Mouse (Mus musculus): ENCODE measurements around the gene E330017A01Rik. TPM values are rescaled to one million over a fixed set of nuclear protein-coding genes. Genes with fewer than 3 reads are reported as not detected.

The E330017A01Rik gene
- not detected in 2 replicates for polyA plus RNA-seq (2012; rRNA removed)
- not detected in 2 replicates for polyA plus RNA-seq (2014; fragmentation: Nextera tagmentation; extraction: Ambion mirVana)

GRCm38 (mm10) chr16:58638689-58639175 is at the start of gene E330017A01Rik:
Gene E330017A01Rik, minus strand, starts transcription at chr16:58638739.
- DNase-seq (ENCODE audit: low read depth in 3 of 3, low spot score in 3 of 3) (no peak), ATAC-seq (ENCODE audit: insufficient read depth) (no peak)
- peak within 1 kb of the TSS; percentile 31 for H3K4me2 ChIP-seq (ENCODE audit: low read depth)
- H3K4me3 ChIP-seq (ENCODE audit: insufficient read depth in 1 of 2, low read depth in 2 of 2, low read length in 2 of 2), result no peak within 1 kb of the TSS
- no peak within 1 kb of the TSS for H3K9ac ChIP-seq (replicated peaks)
- peak within 1 kb of the TSS; percentile 25; the same call in 1 of the 2 replicates for H3K27ac ChIP-seq
- H3K9me3 ChIP-seq (ENCODE audit: control insufficient read depth, low read length), result no peaks in the 10 kb centered on the region
- TF ChIP-seq EP300 (IDR thresholded peaks at IDR 0.05; ENCODE audit: low read depth), result no peak
- TF ChIP-seq CTCF (IDR thresholded peaks at IDR 0.05; ENCODE audit: low read depth), result no peak
- H3K27me3 ChIP-seq (ENCODE audit: control insufficient read depth, insufficient read depth, low read length), result no peaks in the 10 kb centered on the region
- H3K4me1 ChIP-seq (replicated peaks; ENCODE audit: control insufficient read depth in 2 of 2, insufficient read depth in 2 of 2, low read length in 1 of 2), result peaks cover 14 to 16% of the 10 kb centered on the region in 2 experiments
- WGBS (ENCODE audit: insufficient replicate concordance), result 70% methylated on average over 3 of the region's 3 CpGs
- H3K36me3 ChIP-seq (replicated peaks; ENCODE audit: control insufficient read depth, insufficient read depth, low read depth), result no peaks in the 10 kb centered on the region

- TF ChIP-seq EP300 (IDR thresholded peaks at IDR 0.05; ENCODE audit: low read depth) (no peak), CTCF (IDR thresholded peaks at IDR 0.05; ENCODE audit: low read depth) (no peak)
- Histone ChIP-seq H3K4me1 (replicated peaks; ENCODE audit: control insufficient read depth in 2 of 2, insufficient read depth in 2 of 2, low read length in 1 of 2) (no peaks in the 10 kb centered on the region; a peak in 2 of 4 replicates), H3K27me3 (ENCODE audit: control insufficient read depth, insufficient read depth, low read length) (no peaks in the 10 kb centered on the region), H3K9me3 (ENCODE audit: control insufficient read depth, low read length) (no peaks in the 10 kb centered on the region), H3K4me3 (ENCODE audit: insufficient read depth in 1 of 2, low read depth in 2 of 2, low read length in 2 of 2) (no peak overlapping the region), H3K9ac (replicated peaks) (no peak overlapping the region), H3K27ac (no peak overlapping the region), H3K36me3 (replicated peaks; ENCODE audit: control insufficient read depth, insufficient read depth, low read depth) (peaks cover 16% of the 10 kb centered on the region), H3K4me2 (ENCODE audit: low read depth) (no peak overlapping the region; the same call in 1 of the 2 replicates)
- WGBS (ENCODE audit: insufficient replicate concordance), result 61% methylated on average over 20 of the region's 20 CpGs
- DNase-seq (ENCODE audit: low read depth in 3 of 3, low spot score in 3 of 3) (no peak), ATAC-seq (ENCODE audit: insufficient read depth) (no peak)
These were observed 47.3 kb upstream of the E330017A01Rik start for GRCm38 (mm10) chr16:58685548-58686537.

DNA sequence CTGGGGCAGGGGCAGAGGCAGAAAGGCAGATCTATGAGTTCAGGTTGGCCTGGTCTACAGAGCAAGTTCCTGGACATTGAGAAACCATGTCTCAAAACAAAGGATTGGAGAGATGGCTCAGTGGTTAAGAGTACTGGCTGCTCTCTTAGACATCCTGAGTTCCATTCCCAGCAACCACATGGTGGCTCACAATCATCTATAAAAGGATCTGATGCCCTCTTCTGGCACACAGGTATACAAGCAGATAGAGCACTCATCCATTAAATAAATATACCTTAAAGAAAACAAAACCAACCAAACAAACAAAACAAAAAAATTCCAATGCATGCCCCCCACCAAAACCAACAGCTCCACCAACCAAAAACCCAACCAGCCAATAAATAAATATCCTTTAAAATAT is 46.0 kb upstream of the E330017A01Rik start:
- no peaks in the 10 kb centered on the region for H3K27me3 ChIP-seq (ENCODE audit: control insufficient read depth, insufficient read depth, low read length)
- no peaks in the 10 kb centered on the region for H3K9me3 ChIP-seq (ENCODE audit: control insufficient read depth, low read length)
- no peak for TF ChIP-seq EP300 (IDR thresholded peaks at IDR 0.05; ENCODE audit: low read depth)
- TF ChIP-seq CTCF (IDR thresholded peaks at IDR 0.05; ENCODE audit: low read depth), result peak; percentile 55
- no peak overlapping the region for H3K9ac ChIP-seq (replicated peaks)
- peak overlapping the region; percentile 31 for H3K27ac ChIP-seq
- no peak overlapping the region for H3K4me2 ChIP-seq (ENCODE audit: low read depth)
- DNase-seq (ENCODE audit: low read depth in 3 of 3, low spot score in 3 of 3), result no peak
- H3K4me3 ChIP-seq (ENCODE audit: insufficient read depth in 1 of 2, low read depth in 2 of 2, low read length in 2 of 2), result no peak overlapping the region
- no peaks in the 10 kb centered on the region; a peak in 2 of 4 replicates for H3K4me1 ChIP-seq (replicated peaks; ENCODE audit: control insufficient read depth in 2 of 2, insufficient read depth in 2 of 2, low read length in 1 of 2)
- peaks cover 24% of the 10 kb centered on the region for H3K36me3 ChIP-seq (replicated peaks; ENCODE audit: control insufficient read depth, insufficient read depth, low read depth)
- ATAC-seq (ENCODE audit: insufficient read depth), result peak; percentile 22; the same call in 1 of the 2 replicates

DNA sequence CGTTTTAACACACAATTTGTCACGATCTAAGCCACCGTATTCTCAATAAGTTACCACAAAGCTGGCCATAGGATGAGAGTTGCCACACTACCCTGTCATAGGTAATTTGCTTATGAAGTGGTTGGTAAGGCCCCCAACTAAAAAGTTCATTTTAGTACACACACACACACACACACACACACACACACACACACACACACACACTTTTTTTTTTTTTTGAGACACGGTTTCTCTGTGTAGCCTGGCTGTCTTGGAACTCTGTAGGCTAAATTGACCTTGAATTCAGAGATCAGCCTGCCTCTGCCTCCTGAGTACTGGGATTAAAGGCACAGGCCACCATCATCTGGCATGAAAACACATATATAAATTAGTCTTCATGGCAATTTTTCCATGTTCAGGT is 45.4 kb upstream of the E330017A01Rik start:
- H3K4me3 ChIP-seq (ENCODE audit: insufficient read depth in 1 of 2, low read depth in 2 of 2, low read length in 2 of 2), result no peak overlapping the region
- ATAC-seq (ENCODE audit: insufficient read depth), result no peak
- H3K4me1 ChIP-seq (replicated peaks; ENCODE audit: control insufficient read depth in 2 of 2, insufficient read depth in 2 of 2, low read length in 1 of 2), result no peaks in the 10 kb centered on the region; a peak in 2 of 4 replicates
- peaks cover 27% of the 10 kb centered on the region for H3K36me3 ChIP-seq (replicated peaks; ENCODE audit: control insufficient read depth, insufficient read depth, low read depth)
- DNase-seq (ENCODE audit: low read depth in 3 of 3, low spot score in 3 of 3), result no peak
- WGBS (ENCODE audit: insufficient replicate concordance), result 93% methylated on average over 4 of the region's 4 CpGs
- TF ChIP-seq EP300 (IDR thresholded peaks at IDR 0.05; ENCODE audit: low read depth) (no peak), CTCF (IDR thresholded peaks at IDR 0.05; ENCODE audit: low read depth) (no peak)
- H3K4me2 ChIP-seq (ENCODE audit: low read depth), result no peak overlapping the region
- no peaks in the 10 kb centered on the region for H3K9me3 ChIP-seq (ENCODE audit: control insufficient read depth, low read length)
- no peak overlapping the region for H3K9ac ChIP-seq (replicated peaks)
- peak overlapping the region; percentile 31 for H3K27ac ChIP-seq
- no peaks in the 10 kb centered on the region for H3K27me3 ChIP-seq (ENCODE audit: control insufficient read depth, insufficient read depth, low read length)

DNA sequence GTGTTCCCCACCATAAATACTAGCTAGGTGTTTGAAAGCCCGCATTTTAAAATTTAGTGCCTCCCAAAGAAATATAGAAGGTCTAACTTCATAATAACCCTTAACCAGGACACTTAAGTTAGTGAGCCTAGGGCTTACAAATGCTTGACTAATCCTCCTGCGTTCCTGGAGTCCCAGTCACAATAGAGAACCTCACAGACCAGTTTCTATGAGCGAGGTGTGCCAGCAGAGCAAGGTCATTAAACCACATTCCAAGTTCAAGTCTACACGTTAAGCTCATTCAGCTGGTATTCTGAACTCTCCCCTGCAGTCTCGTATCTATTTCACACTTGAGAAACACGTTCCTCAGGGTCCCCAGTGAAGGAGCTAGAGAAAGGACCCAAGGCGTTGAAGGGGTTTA is 44.3 kb upstream of the E330017A01Rik start:
- H3K4me1 ChIP-seq (replicated peaks; ENCODE audit: control insufficient read depth in 2 of 2, insufficient read depth in 2 of 2, low read length in 1 of 2), result peaks cover 0 to under 1% of the 10 kb centered on the region in 2 experiments; a peak in 3 of 4 replicates
- TF ChIP-seq EP300 (IDR thresholded peaks at IDR 0.05; ENCODE audit: low read depth), result no peak
- no peak for TF ChIP-seq CTCF (IDR thresholded peaks at IDR 0.05; ENCODE audit: low read depth)
- H3K27me3 ChIP-seq (ENCODE audit: control insufficient read depth, insufficient read depth, low read length), result no peaks in the 10 kb centered on the region
- H3K4me3 ChIP-seq (ENCODE audit: insufficient read depth in 1 of 2, low read depth in 2 of 2, low read length in 2 of 2), result no peak overlapping the region
- no peaks in the 10 kb centered on the region for H3K9me3 ChIP-seq (ENCODE audit: control insufficient read depth, low read length)
- no peak overlapping the region for H3K9ac ChIP-seq (replicated peaks)
- WGBS (ENCODE audit: insufficient replicate concordance), result 86% methylated on average over 7 of the region's 7 CpGs
- no peak overlapping the region for H3K4me2 ChIP-seq (ENCODE audit: low read depth)
- H3K27ac ChIP-seq, result no peak overlapping the region
- ATAC-seq (ENCODE audit: insufficient read depth) (no peak), DNase-seq (ENCODE audit: low read depth in 3 of 3, low spot score in 3 of 3) (no peak)
- peaks cover 38% of the 10 kb centered on the region for H3K36me3 ChIP-seq (replicated peaks; ENCODE audit: control insufficient read depth, insufficient read depth, low read depth)

Measured in liver, embryonic 14.5 days (tissue).